Mouse (Mus musculus) lung, postnatal 36 days (tissue): ENCODE measurements around the gene Pgam2.
A peak's percentile ranks its signal among the peaks of the same experiment; 100 is the strongest.

ENCODE experiments used
- DNase-seq: peaks from one replicate; pipeline ENCODE4 v3.0.0; 2022; ENCODE audit warnings: mixed read lengths

Gene Pgam2

DNA sequence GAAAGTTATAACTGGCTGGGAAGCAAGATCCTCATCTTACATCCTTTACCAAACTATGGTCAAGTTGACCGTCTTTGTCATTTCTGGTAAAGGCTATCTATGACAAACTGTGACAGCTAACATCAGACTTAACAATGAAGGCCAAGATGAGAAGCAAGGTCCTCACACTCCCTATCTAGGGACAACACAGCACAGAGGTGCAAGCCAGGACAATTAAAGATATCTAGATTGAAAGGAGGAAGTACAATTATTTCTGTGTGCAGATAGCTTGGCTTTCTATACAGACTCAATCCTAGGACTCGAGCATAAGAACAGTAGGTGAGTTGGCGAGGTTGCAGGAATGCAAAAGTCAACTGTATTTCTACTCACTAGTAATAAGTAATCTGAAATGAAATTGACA, 2.2 kb upstream of the Pgam2 start:
- DNase-seq: no peak

DNA sequence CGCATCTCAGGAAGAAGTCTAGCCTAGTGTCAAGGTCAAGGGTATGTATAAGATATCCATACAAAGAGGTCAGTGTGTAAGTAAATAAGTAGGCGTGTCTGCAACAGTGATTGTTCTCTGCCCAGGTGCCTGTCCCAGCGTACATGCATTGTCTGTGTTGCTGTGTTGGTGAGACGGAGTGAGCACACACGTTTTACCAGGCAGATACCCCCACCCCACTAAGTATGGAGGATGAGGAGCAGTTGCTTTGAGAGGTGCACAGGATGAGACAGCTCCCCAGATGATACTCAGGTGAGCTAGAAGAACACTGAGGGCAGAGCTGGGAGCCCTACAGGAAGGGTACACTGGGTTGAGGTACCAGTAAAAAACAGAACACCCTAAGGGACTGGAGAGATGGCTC, 641 bp upstream of the Pgam2 start:
- DNase-seq: no peak

DNA sequence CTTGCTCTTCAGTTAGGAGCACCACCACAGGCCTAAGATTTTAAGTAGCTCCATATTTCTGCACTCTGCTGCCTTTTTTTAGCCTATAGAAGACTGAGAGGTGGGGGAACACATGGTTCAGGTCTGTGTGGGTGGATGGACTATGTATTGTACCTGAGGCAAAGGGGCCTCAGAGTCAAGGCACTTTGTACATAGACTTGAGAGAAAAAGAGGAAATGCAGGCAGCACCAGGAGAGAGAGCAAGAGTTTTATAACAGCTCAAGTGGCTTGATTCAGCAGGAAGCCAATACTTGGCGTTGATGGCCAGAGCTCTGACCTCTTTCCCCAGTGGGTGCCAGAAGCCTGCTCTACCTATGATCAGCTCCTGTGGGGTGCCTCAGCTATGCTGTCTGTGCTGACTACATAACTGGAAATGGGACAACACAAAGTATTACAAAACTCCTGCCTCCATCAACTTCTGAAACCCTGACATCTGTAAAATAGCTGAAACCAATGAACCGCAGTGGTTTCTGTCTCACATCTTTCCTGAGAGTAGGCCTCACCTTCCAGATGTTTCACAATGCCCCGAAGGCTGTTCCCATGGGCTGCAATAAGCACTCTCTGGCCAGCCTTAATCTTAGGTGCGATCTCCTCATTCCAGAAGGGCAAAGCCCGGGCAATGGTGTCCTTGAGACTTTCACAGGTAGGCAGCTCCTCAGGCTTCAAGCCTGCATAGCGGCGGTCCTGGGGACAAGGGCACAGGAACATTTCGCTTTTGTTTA, 896 bp downstream of the Pgam2 start:
- DNase-seq: no peak

DNA sequence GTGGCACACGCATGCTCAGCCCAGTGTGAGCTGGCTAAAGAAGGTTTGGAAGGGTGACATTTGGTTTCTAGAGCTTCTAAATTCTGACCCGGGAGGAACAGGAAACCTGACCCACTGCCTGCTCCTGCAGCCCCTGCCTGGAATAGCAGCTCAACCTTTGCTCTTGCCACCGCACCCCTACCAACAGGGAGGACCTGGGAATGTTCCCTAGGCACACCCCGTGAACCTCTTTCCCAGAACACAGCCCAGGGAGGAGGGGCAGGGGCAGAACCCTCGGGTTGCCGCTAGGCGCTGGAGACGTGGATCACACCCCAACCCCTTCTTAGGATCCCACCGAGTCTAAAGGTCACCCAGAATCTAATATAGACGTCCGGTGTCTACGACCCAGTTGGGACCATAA, 1.5 kb downstream of the Pgam2 start:
- no peak for DNase-seq

DNA sequence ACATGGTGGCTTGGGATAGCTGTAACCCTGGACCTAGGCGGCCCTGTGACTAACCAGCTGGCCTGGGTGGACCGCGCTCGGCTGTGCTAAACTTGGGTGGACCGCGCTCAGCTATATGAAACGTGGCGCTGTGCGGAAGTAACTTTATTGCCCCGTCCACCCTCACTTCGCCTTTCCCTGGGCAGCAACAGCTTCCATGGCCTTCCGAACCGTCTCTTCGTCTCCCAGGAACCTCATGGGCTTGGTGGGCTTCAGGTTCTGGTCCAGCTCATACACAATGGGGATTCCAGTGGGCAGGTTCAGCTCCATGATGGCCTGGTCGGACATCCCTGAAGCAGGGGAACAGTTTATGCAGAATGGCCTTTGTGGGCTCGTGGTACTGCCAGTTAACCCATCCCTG, 2.0 kb downstream of the Pgam2 start:
- DNase-seq: no peak

DNA sequence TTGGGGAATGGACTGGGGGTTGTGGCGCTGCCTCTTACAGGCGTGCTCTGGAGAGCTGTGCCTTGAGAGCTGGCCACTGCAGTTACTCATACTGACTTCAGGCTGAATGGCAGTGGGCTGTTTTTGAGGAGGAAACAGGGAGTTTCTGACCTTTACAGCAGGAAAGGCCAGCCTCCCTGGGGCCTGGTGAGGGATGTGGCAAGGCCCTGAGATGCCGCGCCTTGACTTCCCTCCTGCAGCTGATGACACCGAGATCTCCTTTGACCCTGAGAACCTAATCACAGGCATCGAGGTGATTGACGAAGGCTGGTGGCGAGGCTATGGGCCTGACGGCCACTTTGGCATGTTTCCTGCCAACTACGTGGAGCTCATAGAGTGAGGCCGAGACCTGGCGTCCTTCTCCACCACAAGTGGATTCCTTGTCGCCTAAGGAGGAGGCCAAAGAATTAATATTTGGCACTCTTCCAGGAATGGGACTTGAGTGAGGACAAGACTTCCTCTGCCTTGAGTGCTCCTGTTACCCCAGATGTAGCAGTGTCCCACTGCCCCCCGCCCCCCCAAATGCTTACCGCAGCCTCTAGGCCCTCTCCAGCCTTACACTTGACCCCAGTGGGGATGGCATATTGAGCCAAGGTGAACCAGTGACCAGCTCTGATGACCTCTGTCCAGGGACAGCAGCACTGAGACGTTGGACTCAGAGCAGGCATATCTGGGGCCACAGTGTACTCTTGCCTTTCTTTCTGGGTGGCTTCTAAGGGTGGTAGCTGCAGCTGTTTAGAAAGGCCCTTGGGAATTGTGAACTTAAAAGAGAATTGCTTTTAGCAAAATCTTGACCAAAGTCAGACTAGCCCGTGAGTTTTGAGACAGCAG, 3.7 kb downstream of the Pgam2 start:
- DNase-seq: peak; percentile 85

DNA sequence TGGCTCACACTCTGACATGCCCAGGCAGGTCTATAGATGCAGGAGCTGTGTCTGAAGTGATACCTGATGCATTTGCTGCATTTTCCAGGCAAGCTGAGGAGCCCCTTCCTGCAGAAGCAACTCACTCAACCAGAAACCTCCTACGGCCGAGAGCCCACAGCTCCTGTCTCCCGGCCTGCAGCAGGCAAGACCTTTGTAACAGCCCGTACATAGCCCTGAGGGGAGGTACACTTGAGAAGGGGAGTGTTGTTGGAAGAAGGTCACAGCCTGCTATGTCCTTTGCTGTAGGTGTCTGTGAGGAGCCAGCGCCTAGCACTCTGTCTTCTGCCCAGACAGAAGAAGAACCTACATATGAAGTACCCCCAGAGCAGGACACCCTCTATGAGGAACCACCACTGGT, 5.6 kb downstream of the Pgam2 start:
- DNase-seq: no peak

DNA sequence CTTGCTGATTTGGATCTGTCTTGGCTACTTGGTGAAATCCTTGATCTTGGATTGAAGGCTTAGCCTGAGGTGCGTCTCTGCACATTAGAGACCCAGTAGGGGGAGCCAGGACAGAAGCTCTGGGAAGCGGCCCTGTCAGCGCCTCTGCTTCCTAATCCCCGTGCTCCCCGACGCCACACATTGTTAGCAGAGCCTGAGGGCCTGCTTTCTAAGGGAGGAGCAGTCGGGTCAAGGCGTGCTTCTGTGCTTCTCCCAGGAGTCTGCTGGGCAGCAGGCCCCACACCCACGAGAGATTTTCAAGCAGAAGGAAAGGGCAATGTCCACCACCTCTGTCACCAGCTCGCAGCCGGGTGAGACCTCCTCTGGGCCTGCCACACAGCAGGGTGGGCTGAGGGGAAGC, 6.2 kb downstream of the Pgam2 start:
- DNase-seq: no peak

DNA sequence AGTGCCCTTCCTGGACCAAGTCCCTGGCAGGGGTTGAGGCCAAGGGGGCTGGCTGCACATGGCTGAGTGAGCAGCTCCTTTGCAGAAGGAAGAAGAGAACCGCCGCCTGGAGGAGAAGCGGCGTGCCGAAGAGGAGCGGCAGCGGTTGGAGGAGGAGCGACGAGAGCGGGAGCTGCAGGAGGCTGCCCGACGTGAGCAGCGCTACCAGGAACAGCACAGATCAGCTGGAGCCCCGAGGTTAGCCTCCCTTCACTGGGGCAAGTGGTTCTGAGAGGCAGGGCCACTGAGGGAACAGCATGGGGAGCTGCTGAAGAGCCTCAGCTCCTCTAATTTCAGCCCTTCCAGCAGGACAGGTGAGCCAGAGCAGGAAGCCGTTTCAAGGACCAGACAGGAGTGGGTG, 6.6 kb downstream of the Pgam2 start:
- DNase-seq: no peak

DNA sequence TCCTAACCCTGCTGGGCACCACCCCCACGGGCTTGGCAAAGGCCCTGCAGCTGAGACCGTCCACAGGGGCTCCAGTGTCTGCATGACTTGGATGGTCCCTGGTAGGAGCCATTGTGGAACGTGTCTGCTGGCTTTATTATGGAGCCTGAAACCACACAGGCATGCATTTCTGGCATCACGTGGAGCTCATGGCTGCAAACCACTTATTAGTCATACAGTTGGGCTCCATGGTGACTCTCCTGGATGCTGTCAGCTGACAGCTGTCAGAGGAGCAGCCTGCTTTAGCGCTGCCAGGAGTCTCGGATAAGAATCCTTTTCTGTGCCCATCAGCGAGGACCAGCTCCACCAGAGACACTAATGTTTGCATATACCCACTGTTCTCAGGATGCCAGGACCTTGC, 7.8 kb downstream of the Pgam2 start:
- no peak for DNase-seq

DNA sequence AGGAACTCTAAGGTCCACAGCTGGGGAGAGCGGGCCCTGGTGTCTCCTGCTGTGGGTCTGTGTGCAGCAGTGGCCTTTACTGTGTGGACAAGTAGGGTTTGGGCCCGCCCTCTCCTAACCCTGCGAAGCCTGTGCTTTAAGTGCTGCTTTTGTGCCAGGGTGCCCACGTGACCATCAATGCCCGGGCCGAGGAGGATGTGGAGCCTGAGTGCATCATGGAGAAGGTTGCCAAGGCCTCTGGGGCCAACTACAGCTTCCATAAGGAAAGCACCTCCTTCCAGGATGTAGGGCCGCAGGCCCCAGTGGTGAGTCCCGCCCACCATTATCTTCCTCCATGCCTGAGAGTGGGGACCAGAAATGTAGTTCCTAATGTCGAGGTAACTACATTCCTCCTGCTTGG, 8.2 kb downstream of the Pgam2 start:
- DNase-seq: no peak

DNA sequence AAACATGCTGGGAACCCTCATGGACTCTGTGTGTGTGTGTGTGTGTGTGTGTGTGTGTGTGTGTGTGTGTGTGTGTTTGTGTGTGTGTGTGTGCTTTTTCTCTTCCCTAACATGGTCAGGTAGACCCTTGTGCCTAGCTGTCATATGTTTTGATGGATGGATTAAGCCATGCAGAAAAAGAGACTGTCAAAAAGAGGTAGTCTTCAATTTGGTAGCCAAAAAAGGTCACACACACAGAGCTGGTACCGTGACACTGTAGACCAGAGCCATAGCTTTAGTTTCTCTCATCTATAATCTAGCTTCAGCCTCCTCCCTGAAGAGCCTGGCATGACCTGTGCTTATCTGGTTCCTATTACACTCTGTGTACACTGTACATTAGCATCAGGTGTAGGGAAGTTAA, 13.1 kb downstream of the Pgam2 start:
- DNase-seq: no peak

DNA sequence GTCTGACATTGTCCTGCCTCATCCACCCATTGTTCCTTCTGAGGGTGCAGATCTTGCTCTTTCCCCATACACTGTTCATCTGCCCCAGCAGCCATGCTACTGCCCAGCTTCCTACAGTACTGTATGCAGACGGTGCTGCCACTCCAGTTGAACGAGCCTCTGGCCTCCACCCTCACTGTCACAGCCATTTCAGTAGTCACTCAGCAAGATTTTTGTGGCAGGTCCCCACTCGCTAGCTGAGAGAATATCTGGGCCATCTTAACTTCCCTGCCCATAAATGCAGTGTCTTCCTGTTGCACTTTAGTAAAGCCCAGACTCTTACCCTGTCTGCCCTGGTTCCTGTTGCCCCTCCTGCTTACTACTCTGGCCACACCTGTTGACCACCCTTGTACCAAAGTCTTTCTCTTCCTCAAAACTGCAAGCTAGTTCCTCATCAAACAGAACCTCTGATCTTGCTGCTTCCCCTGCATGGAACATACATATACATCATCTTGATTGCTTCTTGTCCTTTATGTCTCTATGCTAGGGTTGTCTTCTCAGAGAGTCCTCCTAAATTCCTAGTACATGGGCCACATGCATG, 13.7 kb downstream of the Pgam2 start:
- peak; percentile 37 for DNase-seq

DNA sequence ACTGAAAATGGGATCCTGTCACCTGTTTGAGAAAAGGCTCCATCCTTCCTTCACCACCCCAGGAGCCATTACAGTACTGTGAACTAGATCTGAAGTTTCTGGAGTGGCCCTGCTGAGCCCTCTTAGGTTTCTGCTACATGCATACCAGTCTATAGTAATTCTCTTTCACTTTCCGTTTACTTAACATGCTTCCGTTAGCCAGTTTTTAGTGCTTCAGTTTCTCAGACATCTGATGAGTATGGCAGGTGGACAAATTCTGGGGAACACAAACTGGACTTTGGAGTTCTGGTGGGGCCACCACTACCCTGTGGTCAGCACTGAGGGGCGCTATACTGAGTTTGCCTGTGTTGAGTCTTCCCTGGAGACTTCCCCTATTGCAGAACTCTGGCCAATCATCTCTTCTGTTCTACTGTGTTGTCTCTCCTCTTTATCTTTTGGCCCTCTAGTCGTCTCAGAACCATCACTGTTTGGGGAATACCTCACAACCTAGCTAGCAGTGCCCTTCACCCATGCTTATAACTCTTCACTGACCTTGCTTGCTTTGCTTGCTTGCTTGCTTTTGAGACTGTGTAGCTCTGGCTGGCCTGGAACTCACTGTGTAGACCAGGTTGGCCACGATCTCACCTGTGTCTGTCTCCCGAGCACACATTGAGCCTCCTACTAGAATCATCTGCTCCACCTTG, 14.3 kb downstream of the Pgam2 start:
- peak; percentile 44 for DNase-seq

DNA sequence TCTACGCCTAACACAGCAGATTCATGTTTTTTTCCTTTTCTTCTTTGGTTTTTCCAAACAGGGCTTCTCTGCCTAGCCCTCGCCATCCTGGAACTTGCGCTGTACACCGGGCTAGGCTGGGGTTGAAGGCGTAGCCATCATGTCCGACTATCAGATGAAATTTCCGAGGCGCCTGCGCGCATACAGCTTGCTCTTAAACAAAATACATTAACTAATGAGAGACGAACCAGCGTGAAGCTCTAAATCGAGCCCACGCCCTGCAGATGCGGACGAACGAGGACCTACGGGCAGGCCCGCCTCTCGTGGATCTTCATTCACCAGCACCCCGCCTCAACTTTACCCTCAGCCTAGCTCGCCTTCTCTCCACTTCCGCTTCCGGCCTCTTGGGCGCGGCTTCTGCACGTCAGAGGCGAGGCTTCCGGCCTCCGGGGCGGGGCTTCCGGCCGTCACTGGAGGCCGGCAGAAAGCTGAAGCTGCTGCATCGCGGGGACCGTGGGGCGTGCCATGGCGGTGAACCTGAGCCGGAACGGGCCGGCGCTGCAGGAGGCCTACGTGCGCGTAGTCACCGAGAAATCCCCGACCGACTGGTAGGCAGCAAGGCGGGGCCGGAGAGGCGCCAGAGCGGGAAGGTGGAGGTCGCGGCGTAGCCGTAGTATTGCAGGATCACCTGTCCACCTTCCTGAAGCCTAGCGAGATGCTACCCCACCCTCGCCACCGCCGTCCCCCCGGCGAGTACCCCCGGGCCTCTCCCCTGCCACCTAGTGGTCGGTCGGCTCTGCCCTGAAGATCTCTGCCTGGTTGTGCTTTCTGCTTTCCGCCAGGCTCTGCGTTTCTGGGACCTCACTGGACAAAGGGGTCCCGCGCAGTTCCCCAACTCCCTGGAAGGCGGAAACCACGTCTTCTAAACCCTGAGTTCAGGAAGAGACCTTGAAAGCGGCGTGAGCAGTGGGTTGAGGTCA, 15.2 kb downstream of the Pgam2 start, which contains the start of gene Dbnl:
TSS of gene Dbnl (plus strand) at position 433 of the 959 bp plus-strand sequence.
- DNase-seq: peak; percentile 97

DNA sequence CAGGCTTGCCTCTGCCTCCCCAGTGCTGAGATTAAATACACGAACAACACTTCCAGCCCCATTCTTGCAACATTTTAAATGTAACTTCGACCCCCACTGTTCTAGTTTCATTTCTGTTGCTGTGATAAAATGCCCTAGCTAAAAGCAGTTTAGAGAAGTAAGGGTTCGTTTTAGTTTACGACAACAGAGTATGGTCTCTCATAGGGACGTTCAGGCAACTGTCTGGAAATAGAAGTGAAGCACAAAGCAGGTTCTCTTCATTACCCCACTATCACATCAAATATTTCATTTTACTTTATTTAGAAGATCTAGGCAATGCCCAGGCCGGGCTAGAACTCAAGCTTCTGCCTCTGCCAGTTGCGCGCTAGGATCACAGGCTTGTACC, 15.9 kb downstream of the Pgam2 start:
- no peak for DNase-seq

DNA sequence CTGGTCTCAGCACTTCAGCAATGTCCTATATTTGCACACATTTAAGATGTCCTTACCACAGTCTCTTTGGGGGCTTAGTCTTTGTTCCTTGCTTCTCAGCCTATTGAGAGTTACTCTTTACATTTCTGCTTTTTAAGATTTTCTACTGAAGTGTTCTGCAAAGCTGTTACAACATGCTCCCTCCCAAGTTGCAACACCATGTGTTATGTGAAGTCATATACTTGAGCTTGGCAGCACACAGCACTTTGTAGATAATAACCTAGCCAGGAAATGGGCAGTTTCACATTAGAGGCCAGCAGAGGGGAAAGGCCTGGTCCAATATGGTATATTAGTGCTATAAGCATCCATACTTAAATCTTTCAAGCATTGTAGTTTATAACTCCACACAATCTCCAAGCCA, 17.8 kb downstream of the Pgam2 start:
- peak; percentile 81 for DNase-seq

DNA sequence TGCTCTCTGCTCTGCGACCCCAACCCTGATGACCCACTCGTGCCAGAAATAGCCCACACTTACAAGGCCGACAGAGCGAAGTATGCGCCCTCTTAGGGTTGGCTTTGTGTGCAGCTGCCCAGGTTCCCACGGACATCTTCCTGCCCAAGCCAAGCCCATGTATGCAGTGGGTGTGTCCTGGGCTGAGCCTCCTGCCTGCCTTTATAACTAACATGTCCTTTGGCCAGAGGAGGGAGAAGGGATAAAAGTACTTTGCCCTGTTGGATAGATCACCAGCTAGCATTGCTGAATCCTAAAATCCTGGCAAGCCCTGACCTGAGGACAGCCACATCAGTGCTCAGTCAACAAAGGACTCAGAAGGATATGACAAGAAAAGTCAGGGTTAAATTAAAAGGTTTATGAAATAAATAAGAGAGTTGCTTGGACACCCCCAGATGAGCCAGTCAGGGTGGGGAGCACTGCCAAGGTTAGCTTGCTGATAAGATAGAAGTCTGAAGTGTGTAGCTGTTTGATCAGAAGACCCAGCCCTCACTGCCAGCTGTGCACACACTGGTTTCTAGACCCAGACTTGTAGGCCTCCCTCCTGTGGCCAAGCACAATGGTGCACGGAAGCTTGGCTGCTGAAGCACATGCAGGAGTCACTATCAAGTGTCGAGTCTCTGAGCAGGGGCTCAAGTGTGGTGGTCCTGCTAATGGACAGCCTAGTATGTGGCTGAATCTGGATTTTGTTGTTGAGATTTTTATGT, 21.2 kb downstream of the Pgam2 start:
- DNase-seq: no peak

DNA sequence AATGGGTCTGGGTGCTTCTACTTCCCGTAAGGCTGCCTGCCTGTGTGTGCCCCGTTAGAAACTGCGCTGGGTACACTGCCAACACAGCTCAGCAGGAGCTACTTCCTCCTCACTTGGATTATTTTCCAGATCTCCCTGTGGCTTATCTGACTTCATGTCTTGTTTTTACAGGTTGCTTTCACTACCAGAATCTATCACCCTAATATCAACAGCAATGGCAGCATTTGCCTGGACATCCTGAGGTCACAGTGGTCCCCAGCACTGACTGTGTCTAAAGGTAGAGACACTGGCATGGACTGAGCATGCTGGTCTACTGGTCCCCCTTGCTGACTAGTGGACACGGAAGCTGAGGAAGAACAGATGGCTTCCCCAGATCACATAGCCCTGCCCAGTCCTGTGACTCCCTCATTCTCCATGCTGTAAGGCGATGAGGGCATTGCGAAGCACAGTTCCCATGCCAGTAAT, 23.5 kb downstream of the Pgam2 start:
- DNase-seq: no peak

DNA sequence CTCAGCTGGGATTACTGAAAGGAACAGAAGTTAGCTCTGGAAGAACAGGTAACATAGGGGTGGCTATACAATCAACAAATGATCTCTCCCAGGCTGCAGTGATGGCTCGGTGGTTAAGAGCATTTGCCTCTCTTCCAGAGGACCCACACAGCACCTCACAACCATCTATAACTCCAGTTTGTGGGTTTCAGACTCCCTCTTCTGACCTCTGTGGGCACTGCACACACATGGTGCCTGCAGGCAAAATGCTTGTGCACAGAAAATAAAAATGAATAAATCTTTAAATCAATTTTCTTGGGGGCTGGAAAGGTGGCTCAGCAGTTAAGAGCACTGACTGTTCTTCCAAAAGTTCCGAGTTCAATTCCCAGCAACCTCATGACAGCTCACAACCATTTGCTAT, 25.1 kb downstream of the Pgam2 start:
- DNase-seq: no peak

DNA sequence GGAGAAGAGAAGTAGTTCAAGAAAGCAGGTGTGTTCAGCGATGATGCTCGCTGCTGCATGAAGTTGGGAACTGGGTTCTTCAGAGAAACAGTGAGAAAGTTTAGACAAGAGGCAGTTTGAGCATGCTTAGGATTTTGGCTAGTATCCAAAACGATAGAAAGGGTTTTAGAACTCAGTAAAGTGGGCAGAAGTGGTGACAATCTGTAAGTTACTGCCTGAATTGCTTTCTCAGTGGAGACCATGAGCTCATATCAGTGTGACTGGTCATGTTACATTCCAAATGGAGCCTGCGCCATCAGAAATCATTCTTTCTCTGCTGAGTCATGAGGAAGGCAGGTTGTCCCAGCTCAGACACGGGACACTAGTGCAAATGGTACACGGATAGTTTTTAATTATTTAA, 37.5 kb downstream of the Pgam2 start:
- no peak for DNase-seq
